Mouse (Mus musculus): ENCODE data around the gene Hsd11b1.
"Not testable (repeated sequence)": the region's sequence is repeated elsewhere in the genome, so short reads cannot be mapped to it uniquely, and the experiment has no call there.

The Hsd11b1 gene

DNA sequence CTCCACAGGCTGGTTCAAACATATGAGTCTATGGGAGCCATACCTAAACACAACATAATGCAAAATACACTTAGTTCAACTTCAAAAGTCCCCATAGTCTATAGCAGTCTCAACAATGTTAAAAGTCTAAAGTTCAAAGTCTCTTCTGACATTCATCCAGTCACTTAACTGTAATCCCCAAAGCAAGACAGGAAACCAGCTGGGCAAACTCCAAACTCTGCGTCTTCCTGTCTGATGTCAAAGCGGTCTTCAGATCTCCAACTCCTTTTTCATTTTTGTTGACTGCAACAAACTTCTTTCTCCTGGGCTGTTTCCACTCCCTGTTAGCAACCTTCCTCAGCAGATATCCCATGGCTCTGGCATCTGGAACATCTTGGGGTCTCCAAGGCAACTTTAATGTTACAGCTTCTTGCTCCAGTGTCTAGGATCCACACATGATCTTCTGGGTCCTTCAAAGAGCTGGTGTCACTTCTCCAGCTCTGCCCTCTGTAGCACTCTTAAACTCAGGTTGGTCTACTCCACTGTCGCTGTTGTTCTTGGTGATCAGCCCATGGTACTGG lies 22.0 kb upstream of the Hsd11b1 start:
- POLR2A ChIA-PET, result interaction anchor here in 1 of 4 experiments (0.6 kb wide), 1 partner anchor 143 kb away, joined by 3 read pairs; no protein-coding TSS in a partner anchor
- CTCF ChIA-PET, result not testable (repeated sequence)

DNA sequence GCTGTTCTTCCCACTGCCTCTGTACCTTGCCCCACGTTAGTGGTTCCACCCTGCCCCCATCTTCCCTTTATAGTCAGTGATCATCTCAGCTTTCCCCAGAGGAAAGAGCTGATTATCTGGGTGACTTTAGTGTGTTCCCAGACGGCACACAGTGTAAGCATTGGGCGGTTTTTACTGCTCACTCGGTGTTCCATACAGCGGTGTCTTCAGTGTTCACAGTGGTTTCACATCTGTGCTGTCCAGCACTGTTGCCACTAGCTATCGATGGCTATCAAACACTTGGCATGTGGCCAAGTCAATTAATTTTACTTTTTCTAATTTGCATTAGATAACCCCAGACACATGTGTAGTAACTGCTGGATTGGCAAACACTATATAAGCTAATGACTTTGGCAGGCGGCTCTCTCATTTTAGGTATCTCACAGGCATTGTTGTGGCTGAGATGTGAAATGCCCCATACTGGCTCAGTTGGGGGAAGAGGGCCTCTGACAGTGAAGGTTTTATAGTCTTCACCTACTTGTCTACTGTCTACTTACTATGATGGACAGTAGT lies 20.4 kb upstream of the Hsd11b1 start:
- CTCF ChIA-PET, result no interaction called here
- POLR2A ChIA-PET, result no interaction called here

- CTCF ChIA-PET, result interaction anchor here in 1 of 4 experiments (0.7 to 0.8 kb wide), 2 partner anchors 95 to 1618 kb away, joined by 3 to 4 read pairs; no protein-coding TSS in a partner anchor
- POLR2A ChIA-PET, result interaction anchor here in 1 of 4 experiments (1.4 kb wide), 1 partner anchor 9 kb away, joined by 4 read pairs; the partner anchor contains the start of gene G0s2
These were observed 17.5 kb upstream of the Hsd11b1 start for GRCm38 (mm10) chr1:193281344-193281743.

- ChIA-PET CTCF (interaction anchor here in 1 of 4 experiments (0.6 kb wide), 1 partner anchor 17 kb away, joined by 7 read pairs; no protein-coding TSS in a partner anchor), POLR2A (no interaction called here)
These were observed 15.6 kb upstream of the Hsd11b1 start for GRCm38 (mm10) chr1:193279492-193279891.

DNA sequence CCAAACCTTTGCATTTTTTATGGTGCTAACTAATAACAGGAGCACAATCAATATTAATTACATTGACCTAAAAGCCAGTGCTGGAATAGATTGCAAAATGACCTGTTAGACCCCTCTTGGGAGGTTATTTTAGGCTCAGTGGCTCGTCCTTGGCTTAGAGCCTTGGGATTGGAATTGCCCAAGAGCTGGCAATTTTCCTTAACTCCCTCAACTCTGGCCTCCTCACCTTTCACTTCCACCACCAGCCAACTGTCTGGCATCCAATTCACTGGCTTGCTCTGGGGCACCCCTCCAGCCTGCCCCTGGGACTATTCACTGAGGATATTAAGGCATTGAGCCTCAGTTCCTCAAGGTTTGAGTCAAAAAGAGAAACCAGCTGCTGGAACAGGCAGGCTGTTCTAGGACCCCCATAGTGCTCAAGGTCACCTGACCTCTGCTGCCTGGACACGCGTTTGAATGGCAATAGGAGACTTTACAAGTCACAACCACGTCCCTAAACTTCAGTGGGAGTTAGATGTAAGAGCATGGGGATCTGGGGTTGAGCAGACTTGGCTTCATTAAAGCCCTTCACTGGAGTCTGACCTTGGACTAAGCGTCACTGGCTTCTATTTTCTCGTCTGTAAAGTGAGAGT lies 14.7 kb upstream of the Hsd11b1 start:
- CTCF ChIA-PET, result no interaction called here
- POLR2A ChIA-PET, result interaction anchor here in 1 of 4 experiments (0.8 to 1.1 kb wide), 2 partner anchors 28 to 49 kb away, joined by 3 to 4 read pairs; no protein-coding TSS in a partner anchor

DNA sequence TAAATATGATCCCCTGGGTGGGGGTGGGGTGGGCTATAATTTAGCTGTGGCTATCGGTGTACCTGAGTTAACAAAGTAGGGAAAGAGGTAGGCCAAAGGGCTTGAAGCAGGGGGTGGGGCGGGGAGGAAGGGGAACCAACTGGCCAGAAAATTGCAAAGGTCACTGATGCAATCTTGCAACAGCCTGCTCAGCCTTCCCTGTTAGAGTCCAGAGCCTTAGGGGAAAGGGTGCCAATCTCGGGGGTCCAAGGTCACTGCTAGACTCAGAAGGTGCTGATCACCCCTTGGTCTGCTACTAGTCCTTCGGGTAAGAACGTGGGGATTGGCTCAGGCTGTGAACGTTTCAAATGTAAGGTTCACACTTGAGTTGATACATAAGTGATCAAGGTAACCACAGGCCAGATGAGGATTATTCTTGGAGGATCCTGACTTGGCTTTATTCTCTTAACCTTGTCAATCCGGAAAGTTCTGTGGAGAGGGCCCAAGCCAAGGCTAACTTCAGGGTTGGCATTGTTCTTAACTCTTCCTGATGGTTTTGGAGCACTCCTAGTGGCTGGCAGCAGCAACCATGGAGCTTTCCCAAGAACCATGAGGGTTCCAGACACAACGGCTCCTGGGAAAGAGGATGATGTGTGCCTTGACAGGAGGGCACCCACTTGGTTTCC lies 10.7 kb upstream of the Hsd11b1 start:
- ChIA-PET CTCF (interaction anchor here in 1 of 4 experiments (1.0 kb wide), 1 partner anchor 100 kb away, joined by 3 read pairs; no protein-coding TSS in a partner anchor), POLR2A (interaction anchor here in 3 of 4 experiments (0.6 to 0.7 kb wide), 5 partner anchors 40 to 577 kb away, joined by 3 to 7 read pairs (median 4); no protein-coding TSS in a partner anchor)

GRCm38 (mm10) chr1:193272916-193273601 lies 9.2 kb upstream of the Hsd11b1 start, which contains the start of gene G0s2:
TSS of gene G0s2 (minus strand) at chr1:193273217.
- CTCF ChIA-PET, result interaction anchor here (0.5 to 2.8 kb wide), 12 partner anchors 51 to 147 kb away, joined by 3 to 13 read pairs (median 4); no protein-coding TSS in a partner anchor
- POLR2A ChIA-PET, result interaction anchor here in 3 of 4 experiments (0.5 to 1.8 kb wide), 12 partner anchors 9 to 1101 kb away, joined by 3 to 7 read pairs (median 4); no protein-coding TSS in a partner anchor

DNA sequence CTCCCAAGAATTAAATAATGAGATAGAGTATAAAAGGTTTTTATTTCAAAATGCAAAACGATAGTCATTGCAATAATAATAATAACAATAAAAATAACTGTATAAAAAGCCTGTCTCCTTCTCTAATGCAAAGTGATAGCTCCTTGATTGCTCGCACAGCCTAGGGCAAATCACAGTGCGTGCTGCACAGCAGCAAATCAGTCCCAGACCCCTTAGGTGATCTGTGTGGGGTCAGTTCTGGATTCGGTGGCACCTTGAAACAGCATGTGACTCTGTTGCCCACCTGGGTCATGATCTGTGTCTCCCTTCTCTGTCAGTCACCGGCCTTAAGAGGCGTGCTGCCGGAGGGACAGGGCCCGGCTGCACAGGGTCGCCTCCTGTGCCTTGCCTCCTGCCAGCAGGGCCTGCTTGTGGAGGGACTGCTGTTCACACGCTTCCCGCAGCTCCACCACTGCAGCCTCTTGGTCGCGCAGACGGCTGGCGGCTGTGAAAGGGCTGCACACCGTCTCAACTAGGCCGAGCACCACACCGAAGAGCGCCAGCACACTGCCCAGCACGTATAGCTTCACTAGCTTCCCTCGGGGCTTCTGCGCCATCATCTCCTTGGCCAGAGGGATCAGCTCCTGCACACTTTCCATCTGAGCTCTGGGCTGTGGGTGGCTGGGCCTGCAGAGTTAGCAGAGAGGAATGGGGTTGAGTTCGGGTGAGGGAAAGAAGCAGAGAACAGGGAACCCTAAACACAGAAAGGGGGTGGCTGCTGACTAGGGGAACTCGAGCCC lies 8.5 kb upstream of the Hsd11b1 start:
- POLR2A ChIA-PET, result interaction anchor here in 3 of 4 experiments (0.5 to 1.8 kb wide), 16 partner anchors 9 to 1102 kb away, joined by 3 to 7 read pairs (median 4); no protein-coding TSS in a partner anchor

DNA sequence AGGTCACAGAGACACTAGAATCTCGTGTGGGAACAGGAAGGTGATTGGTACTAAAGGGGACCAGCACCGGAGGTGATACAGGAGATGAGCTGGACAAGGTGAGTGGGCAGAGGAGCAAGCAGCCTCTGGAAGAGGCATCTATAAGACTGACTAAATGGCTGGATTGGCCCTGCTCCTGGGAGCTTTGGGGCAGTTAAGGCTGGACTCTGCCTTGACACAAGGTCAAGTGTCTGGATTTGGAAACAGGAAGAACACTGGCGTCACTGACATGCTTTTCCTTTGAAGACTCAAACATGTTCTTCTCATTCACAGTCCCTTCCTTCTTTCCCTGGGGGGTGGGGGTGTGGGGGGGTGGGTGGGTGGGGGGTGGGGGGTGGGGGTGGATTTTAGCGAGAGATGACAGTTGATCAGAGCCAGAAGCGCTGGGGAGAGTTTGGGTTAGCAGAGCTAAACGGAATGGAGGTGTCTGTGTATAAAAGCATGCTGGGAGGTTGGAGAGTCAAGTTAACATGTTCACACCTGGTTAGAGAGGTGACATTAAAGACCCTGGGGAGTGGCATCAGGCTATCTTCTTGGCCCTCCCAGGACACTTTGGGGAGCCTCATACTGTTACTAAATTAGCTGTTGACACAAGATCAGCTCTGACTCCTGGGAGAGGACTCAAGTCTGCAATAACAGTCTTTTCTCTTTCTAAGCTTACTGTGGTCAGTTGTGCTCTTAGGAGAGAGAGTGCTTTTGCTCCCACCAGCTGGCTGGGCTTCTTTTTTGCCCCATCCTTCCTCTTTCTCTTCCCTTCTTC lies 7.3 kb upstream of the Hsd11b1 start:
- ChIA-PET CTCF (interaction anchor here in 2 of 4 experiments (1.4 to 2.8 kb wide), 2 partner anchors 53 to 111 kb away, joined by 3 to 7 read pairs; no protein-coding TSS in a partner anchor), POLR2A (interaction anchor here in 3 of 4 experiments (0.6 to 1.7 kb wide), 5 partner anchors 19 to 59 kb away, joined by 3 to 4 read pairs (median 4); no protein-coding TSS in a partner anchor)

More for the DNA sequence above, 8.5 kb upstream of the Hsd11b1 start:
- CTCF ChIA-PET, result interaction anchor here (0.5 to 2.8 kb wide), 11 partner anchors 52 to 147 kb away, joined by 3 to 13 read pairs (median 5); no protein-coding TSS in a partner anchor

- CTCF ChIA-PET, result no interaction called here
- POLR2A ChIA-PET, result no interaction called here
These were observed 1.9 kb upstream of the Hsd11b1 start for GRCm38 (mm10) chr1:193265734-193266133.

GRCm38 (mm10) chr1:193263026-193263907 lies 608 bp downstream of the Hsd11b1 start:
- CTCF ChIA-PET, result interaction anchor here in 2 of 4 experiments (0.6 to 1.1 kb wide), 3 partner anchors 61 to 178 kb away, joined by 3 to 4 read pairs (median 3); no protein-coding TSS in a partner anchor
- POLR2A ChIA-PET, result interaction anchor here in 2 of 4 experiments (0.7 to 1.0 kb wide), 2 partner anchors 10 to 1098 kb away, joined by 4 read pairs; partner anchors contain the start of gene G0s2 (in 1 of the 2)

- ChIA-PET POLR2A (no interaction called here), CTCF (interaction anchor here in 1 of 4 experiments (0.7 kb wide), 1 partner anchor 469 kb away, joined by 3 read pairs; no protein-coding TSS in a partner anchor)
These were observed 1.9 kb downstream of the Hsd11b1 start for GRCm38 (mm10) chr1:193261897-193262548.

DNA sequence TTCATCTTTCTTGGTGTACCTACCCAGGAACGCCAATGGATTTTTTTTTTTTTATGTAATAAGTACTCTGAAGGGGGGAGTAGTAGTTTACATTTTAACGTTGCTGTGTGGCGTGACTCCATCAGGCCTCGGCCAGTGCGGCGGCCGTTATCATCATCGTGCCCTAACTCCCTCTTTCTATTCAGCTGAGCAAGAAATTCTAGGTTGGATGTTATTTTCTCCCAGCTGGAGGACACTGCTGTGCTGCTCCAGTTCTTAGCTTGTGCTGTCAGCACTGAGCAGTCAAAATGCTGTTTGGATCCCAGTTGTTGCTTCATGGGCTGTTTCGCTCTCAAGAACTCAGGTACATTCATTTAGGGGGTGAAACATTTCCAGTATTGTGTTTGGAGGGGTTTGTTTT lies 4.3 kb downstream of the Hsd11b1 start:
- ChIA-PET POLR2A (interaction anchor here in 1 of 4 experiments (1.5 kb wide), 1 partner anchor 13 kb away, joined by 3 read pairs; no protein-coding TSS in a partner anchor), CTCF (no interaction called here)

DNA sequence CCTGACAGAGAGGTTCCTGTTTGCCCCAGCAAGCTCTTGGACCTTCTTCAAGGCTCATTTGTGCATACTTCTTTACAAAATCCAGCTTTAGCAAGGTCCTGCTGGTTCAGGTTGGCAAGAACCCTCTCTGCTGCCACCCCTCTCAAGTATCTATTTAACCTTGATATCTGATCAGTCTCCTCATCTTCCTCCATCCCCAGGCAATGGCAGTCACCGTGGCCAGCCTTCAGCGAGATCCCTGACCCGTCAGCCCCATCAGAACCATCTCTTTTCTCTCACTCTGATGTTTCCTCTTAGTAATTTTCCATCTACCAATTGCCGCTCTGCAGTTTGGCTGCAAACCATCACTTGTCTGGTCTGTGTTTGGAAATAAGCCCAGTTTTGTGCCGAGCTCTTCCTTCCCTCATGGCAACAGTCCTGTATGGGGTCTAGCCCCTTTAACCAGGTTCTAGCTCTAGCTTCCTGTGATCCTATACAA lies 7.2 kb downstream of the Hsd11b1 start:
- ChIA-PET CTCF (interaction anchor here (0.6 to 1.3 kb wide), 6 partner anchors 67 to 434 kb away, joined by 3 to 15 read pairs (median 4); no protein-coding TSS in a partner anchor), POLR2A (interaction anchor here in 1 of 4 experiments (0.6 kb wide), 1 partner anchor 183 kb away, joined by 5 read pairs; no protein-coding TSS in a partner anchor)

DNA sequence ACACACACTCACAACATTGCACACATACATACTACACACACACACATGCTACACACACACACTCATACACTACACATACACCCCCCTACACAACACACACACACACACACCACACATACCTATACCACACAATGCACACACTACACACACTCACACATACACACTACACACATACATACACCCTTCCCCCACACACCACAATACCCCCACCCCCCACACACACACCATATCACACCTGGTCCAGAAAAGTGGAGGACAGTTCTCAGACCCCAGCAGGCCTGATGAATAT lies 7.6 kb downstream of the Hsd11b1 start:
- POLR2A ChIA-PET, result interaction anchor here in 1 of 4 experiments (0.6 kb wide), 1 partner anchor 183 kb away, joined by 5 read pairs; no protein-coding TSS in a partner anchor
- CTCF ChIA-PET, result interaction anchor here in 3 of 4 experiments (0.6 to 1.0 kb wide), 4 partner anchors 68 to 126 kb away, joined by 3 to 4 read pairs (median 3); no protein-coding TSS in a partner anchor

All from embryonic stem cell, embryonic (primary cell).